Mouse (Mus musculus) heart, postnatal 0 days (tissue): ENCODE measurements at regions not wholly inside any gene's neighbourhood (a gene's known extent, or its start where the extent isn't known, plus 50 kb on each side); places are given as distances from the start of the nearest gene placed in this dataset.

Experiments used
- CTCF ChIP-seq: IDR thresholded peaks from 2 replicates; pipeline ENCODE4 v1.5.1; 2016; ENCODE audit warnings: antibody characterized with exemption, control low read depth, low read depth
- EP300 ChIP-seq: IDR thresholded peaks from 2 replicates; pipeline ENCODE4 v1.6.1; 2016; ENCODE audit warnings: antibody characterized with exemption, low read depth

- TF ChIP-seq CTCF (no peak), EP300 (no peak)
These were observed 248.2 kb downstream of the Mat2b start for GRCm38 (mm10) chr11:40446846-40447245.
